Mouse (Mus musculus) left cerebral cortex, postnatal 14 days (tissue): ENCODE measurements at regions not wholly inside any gene's neighbourhood (a gene's known extent, or its start where the extent isn't known, plus 50 kb on each side); places are given as distances from the start of the nearest gene placed in this dataset.
A peak's percentile ranks its signal among the peaks of the same experiment; 100 is the strongest.

Experiments
- DNase-seq, 2 experiments: peaks; one replicate each; pipeline ENCODE4 v3.0.0; 2021 to 2022; ENCODE audit warnings: low spot score in 2 of 2, mixed read lengths in 1 of 2
- intact Hi-C: fragments of 180-260 bp; cut with DNase I; formaldehyde crosslinking; loops from one replicate; pipeline ENCODE4 v1.15.1; 2025

DNA sequence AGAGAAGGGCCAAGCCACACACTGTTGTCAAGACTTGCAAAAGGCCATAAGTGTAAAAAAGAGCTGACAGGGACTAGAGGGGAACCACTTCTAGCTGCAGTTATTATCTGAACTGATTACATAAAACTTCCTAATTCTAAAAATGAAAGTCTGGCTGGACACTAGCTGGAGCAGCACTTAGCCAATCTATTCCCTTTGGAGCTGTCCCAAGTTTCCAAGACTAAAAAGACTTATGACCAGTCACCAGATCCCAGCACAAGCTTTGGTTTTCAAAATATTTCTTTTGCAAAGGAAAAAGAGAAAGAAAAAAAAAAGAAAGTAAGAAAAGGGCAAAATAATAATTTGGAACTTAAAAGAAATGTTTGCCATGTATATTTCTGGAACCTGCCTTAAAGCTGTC is 217.6 kb upstream of the Gm9747 start:
- intact Hi-C loops = no loop called here
- DNase-seq = no peak

DNA sequence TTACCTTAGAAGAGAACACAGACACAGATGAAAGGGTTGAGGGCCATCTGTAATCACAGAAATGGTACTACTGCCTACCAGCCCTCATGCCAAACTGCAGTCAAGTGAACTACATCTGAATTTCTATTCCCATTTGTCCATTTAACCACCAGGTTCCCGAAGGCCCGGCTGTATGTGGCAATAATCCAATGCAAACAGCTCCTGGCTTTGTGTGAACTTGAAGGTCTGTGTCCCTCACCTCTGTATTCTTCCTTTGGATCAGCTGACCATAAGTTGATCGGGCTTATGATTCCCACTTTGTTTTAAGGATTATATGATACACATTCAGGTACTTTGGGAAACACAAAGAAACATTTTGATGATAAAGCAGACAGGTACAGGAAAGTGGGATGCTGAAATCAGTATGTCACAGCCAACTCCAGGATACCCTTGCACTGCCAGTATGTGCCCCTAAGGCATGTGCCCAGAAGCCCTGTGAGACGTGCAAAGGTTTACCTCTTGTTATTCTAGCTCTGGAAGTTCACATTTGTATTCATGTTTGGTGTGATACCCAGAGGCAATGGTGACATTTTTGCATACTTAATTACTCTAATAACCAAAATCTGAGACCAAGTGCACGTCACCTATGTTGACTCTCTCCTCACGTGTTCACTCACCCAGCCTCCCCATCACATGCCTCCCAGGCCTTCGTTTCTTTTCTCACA is 214.1 kb upstream of the Gm9747 start:
- intact Hi-C loops = no loop called here

DNA sequence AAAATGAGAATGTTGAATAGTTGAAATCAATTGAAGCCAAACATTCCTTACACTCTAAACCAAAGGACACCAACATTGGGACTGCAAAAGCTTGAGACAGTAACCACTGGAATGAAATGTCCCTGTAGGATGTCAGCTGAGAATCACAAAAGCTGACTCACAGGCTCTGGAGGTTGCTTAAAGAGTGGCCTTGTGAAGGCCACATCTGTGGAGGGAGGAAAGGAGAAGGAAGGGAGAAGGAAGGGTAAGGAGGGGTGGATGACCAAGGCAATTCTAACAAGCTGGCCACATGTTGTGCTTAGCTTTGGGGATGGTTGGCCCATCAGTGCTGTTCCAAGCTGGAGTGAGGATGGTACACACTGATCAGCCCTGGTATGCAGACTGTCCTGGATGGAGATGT is 205.2 kb upstream of the Gm9747 start:
- intact Hi-C loops = no loop called here
- no peak for DNase-seq

More for the DNA sequence above, 214.1 kb upstream of the Gm9747 start:
- DNase-seq = no peak

DNA sequence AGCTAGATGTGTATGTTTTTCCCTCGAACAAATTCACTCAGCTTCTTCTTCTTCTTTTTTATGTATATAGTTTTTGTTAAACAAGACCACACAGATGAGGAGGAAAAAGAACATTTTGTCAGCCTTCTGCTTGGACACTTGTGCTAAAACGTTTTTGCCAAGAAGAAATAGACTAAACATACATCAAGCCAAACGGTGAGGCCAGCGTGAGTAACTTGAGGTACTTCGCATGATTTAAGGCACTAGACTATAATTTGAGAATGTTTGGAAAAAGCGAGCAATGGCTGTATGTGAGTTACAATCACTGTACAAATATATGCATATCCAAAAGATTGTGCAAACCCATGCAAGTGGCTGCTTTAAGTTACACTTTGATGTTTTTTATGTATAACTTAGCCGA is 201.8 kb upstream of the Gm9747 start:
- DNase-seq = no peak
- intact Hi-C loops = no loop called here

DNA sequence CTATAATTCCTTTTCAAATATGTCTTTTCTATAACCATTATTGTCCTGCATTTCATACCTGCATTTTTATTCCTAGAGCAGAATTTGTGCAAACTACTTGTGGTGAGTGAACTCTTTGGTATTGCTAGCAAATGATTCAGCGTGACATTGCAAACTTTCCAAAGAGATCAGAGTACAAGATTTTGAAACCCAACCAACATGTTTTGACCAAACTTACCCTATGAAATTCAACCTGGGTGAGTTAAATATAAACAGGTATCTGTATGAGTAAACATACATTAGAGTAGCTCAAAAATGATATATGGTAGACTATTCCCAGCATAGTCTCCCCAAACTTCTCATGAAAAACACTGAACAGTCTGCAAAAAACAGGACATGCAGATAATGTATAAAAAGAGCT is 200.5 kb upstream of the Gm9747 start:
- intact Hi-C loops = no loop called here
- no peak for DNase-seq

DNA sequence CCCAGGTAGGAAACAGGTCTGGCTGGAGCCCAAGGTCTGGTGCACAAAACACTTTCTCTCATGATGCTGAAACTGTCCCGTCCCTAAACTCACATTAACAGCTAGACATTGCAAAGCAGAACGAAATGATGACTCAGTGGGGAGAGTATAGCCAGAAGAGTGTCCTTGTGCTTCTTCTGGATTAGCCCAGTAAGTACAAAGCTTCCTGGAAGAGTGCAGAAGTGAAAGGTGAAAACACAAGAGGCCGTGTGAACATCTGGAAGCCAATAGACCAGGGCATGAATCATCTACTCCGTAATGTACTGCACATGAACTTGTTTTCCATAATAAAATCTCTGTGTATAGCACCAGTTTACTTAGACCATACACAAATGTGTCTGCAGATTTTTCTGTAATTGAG is 194.7 kb upstream of the Gm9747 start:
- intact Hi-C loops = no loop called here

DNA sequence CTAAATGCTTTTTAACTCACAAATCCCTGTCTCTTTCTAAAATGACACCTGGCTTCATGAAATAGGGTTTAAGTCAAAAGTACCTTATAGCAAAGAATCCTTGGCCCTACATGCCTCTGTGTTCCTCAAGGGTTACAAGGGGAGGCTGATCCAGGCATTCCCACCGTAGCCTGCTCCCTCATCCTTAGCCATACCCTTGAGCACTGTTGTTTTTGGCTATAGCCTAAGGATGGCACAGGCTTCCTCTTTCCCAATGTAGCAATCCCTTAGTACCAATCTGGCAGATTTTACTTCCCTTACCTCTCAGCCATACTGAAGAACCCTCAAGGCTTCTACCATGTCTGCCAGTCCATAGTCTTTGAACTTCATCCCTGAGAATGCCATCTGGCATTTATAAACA is 194.2 kb upstream of the Gm9747 start:
- DNase-seq = no peak
- intact Hi-C loops = no loop called here

More for the DNA sequence above, 194.7 kb upstream of the Gm9747 start:
- no peak for DNase-seq

DNA sequence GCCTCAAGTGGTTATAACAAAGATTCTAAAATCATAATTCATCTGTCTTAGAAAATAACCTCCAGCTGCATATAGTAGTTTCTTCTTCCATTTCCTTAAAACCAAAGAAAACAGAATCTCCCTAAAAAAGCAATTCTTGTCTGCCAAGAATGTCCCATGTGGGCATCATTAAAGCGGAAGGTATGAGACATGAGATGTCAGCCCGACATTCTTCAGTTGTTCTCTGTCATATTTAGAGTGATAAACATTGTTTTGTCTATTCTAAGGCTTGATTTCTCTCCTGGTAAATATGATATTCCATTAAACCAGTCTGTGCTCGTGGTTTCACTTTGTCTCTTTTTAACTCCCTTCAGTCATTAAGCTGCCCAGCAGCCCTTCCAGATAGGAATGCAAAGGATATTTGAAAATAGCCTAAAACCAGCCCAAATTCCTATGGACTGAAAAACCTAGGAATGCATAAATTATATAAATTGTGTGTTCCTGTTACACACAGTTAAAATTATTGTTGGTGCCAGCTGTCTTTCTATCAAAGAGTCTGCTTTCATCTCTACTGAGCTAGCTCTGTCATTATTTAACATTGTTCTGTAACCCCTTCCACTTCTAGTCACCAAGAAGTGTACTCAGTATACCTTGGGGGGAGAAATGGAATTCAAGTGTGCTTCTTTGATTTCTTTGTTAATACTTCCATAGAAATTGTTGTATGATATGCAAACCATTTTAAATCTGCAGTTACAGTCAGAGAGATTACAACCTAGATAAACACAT is 191.4 kb upstream of the Gm9747 start:
- intact Hi-C loops = no loop called here
- DNase-seq = no peak

DNA sequence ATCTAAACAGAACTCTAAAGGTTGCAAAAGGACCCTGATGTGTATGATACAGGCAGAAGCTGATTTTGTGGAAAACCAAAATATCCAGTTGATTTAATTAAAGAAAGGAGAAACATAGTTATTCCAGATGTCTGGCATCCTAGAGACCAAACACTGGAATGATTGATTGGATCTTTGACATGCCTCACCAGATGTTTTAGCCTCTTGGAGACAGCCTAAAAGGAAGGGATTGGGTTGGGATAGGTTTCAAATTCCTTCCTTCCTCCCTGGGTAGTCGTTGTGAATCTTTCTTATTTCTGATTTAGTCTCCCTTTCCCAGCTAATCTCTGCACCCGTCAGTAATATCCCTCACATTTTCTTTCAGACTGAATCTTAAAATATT is 190.9 kb upstream of the Gm9747 start:
- no peak for DNase-seq
- intact Hi-C loops = no loop called here

DNA sequence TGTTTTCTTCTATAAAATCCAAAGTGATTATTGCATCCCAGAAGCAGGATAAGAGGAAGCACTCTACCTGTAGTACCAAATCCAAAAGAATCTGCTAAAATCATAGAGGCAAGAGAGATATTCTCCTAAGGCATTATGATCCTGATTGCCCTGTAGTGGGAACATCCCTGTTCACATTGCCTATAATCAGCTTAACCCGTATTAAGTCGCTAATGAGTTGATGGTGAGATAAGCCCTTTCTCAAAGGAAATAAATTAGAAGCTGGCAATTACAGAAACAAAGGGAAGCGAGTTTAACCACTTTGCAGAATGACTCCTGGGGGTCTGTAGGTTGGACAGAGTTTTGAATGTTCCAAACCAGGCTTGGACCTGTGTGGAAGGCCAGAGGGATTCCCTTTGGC is 190.4 kb upstream of the Gm9747 start:
- no peak for DNase-seq
- intact Hi-C loops = no loop called here

DNA sequence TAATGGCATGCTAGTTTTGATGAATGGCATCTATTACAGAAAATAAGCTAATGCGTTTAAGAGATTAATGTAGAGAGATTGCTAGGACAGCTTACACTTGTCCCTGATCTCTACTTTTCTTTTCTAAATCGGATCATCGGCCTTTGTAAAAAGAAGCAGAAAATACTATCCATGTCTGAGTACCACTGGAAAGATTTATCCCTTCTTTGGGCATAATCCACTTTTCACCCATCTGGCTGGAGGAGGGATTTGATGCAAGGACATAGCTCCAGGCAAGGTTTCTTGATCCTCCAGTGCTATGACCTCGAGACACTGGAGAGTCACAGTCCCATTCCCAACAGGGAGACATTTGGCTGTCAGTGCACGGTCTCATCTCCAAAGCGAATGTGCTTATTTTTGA is 166.6 kb upstream of the Gm9747 start:
- intact Hi-C loops = no loop called here

DNA sequence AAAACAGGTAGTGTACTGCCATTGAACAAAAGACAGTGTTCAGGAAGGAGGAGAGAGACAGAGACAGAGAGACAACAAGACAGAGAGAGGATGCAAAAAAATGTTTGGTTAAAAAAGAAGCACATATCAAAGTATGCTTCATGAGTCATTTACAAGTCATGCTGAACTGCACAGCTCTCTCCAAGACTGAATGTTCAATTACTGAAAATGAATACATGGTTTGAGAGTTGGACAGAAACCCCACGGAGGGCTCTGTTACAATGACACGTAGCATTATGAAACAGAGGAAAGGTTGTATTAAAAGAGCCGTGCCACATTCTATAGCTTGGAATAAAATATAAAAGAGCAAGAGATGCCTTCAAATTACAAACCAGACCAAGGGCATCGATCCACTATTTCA is 164.3 kb upstream of the Gm9747 start:
- intact Hi-C loops = no loop called here
- DNase-seq = no peak

More for the DNA sequence above, 166.6 kb upstream of the Gm9747 start:
- DNase-seq = no peak

DNA sequence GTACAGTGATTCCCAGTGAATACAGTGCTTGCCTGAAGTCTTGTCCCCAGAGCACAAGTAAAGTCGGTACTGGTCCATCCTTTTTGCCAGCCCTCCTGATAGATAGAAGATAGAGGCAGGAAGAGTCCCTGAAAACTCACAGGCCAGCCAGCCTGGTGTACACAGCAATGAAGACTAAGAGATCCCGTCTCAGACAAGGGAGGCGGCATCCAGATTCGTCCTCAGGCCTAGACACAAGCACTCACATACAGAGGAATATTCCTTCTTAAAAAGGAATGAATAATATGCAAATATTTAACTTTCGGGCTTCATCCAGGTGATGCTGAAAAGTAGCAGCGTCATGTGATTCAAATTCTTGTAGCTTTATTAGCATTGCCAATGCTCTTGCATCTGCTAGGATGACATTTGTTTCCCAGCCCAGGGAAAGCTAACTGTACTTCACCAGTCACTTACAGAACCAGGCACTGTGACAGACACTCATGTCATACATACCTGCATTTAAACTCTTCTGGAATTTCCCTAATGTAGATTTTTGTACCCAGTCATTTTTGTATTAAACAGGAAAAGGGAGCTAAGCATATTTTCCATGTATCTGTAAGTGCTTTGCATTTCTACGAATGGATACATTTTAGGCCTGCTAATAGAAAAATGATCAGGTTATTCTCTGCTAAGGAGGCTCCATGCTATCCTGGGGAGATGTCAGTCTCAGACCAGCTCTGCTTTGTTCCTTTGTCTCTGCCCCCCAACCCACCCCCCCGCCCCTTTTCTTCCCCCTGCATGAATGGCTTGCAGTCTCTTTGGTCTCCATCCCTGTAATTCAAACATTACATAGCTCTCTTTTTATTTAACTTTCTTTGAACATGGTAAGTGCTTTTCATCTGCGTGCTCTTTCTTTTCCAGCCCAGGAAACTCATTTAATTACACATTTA is 162.5 kb upstream of the Gm9747 start:
- intact Hi-C loops = no loop called here
- no peak for DNase-seq

DNA sequence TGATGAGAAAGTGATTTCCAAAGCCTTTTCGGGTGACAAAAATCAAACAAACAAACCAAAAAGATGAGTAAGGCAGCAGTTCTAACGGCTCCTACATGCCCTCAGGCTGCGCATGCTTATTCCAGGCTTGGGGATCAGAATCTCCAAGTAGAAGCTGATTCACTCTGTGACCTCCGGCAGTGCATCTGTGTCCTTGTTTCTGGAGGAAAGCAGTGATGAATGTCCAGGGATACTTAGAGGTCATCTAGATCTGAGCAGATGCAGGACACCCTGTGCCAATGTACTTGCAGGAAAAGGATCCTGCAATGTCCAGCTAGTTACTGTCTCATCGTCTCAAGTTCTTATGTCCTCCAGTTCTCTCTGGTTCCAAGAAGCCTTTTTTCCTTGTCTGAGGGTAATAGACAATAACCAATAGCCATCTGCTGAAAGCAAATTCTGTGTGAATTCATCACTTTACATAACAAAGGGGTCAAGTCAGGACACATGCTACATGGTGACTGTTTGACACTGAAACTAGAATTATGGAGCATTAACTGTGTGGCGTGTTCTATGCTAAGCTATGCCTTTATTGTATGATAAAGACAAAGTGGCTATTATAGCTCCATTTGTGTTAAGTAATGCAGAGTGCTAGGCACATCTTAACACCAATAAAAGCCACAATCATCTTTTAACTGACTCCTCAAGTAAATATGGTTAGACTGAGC is 143.6 kb upstream of the Gm9747 start:
- DNase-seq = no peak
- intact Hi-C loops = no loop called here

DNA sequence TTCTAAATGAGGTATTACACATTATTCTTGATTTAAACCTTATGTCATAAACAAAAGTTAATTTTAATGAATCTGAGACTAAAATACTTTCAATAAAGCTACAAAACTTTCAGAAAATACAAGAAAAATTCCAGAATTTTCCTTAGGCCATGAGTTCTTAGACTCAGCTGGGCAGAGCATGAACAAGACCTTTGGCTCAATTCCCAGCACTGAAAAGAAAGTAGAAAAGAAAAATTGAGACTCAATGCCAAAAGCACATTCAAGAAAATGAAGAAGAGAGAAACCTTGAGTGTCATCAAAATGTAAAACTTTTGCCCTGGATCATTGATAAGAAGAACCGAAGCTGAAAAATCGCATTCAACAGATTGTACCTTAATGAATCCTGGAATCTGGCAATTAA is 137.8 kb upstream of the Gm9747 start:
- DNase-seq = no peak
- intact Hi-C loops = no loop called here

DNA sequence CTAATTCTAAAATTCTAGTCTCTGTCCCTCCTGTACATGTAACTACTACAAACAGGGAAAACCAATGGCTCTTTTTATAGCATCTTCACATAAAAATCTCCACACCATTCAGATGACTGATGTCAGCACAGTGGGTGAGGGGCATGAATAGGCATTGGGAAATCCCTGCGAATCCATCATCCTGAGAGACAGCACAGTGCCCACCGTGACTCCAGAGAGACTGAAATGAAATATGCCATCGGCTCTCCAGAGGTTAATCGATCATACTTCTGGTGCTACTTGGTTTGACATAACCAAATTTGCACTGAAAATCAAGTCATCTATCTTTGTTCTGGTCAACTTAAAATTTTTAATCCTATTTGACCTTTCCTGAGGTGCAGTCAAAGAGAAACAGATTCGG is 126.2 kb upstream of the Gm9747 start:
- intact Hi-C loops = no loop called here

DNA sequence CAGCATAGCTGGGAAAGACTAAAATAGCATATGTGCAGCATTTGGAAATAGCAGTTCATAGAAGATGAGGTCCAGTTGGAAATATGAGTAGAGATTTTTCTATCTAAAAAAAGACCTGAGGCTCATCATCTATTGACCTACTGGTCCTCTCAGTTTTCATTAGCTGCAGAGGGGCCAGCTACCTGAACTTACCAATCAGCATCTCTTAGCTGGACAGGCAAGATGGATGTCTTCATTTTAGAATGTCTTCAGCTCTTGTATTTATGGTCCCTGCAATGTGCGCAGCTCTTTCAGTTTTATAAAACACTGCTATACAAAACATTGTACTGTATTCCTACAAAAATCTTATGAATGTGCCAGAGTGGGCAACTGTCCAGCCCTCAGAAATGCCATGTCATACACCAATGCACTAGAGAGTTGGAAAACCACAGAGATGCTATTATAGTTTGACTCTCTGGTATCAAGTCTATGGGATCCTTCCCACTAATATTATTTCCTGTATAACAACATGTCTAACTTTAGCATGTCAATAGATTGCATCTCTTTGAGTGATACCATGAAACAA is 122.8 kb upstream of the Gm9747 start:
- intact Hi-C loops = no loop called here
- no peak for DNase-seq

More for the DNA sequence above, 126.2 kb upstream of the Gm9747 start:
- no peak for DNase-seq

DNA sequence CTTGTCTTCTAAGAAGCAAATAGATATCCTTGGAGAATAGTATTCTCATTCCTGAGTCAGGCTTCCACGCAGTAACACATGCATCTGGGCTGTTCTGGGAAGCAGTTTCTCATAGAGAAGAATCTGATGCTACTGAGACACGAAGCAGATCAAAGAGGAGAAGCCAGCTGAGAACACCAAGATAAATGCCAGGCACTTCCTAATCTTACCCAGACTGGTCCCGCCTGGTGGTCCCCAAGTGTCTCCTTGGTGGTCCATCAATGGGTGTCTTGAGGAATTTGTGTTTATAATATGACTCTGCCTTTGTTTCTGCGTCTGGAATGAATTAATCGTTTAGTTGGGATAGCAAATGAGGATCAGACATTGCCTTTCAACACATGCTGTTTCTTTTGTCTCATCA is 120.5 kb upstream of the Gm9747 start:
- intact Hi-C loops = no loop called here
- DNase-seq = peak in 1 of 2 experiments; percentile 3

DNA sequence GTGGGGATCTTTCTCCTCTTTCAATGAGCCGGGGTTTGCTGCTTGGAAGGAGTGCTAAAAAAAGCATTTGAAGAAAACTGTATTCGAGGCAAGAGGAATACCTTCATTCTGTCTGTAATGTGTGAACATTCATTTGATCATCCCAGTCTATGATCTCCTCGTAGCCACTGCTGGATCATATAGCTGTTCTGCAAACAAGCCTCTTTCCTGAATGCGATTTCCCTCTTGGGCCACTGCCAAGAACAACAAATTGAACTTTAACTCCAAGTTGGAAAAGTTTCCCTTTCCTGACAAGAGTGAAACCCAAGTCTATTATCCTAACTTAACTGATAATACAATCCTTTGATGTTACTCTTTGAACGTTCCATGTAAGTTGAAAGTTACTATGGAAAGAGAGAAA is 108.4 kb upstream of the Gm9747 start:
- intact Hi-C loops = no loop called here
- DNase-seq = no peak
